Mouse (Mus musculus) hindbrain, embryonic 15.5 days (tissue): ENCODE measurements at regions not wholly inside any gene's neighbourhood (a gene's known extent, or its start where the extent isn't known, plus 50 kb on each side); places are given as distances from the start of the nearest gene placed in this dataset.

Source experiments
- ATAC-seq: fragments of 200-750 bp; cut with Nextera tagmentation; 2 replicates; pipeline ENCODE4 v1.8.0; 2017; ENCODE audit warnings: low read depth, moderate number of reproducible peaks, moderate TSS enrichment; ENCODE audit not compliant: low FRiP score
- H3K27ac ChIP-seq: fragments of 300-500 bp; sonication (generic); replicated peaks from 2 replicates; pipeline ENCODE4 v1.5.1; 2015; ENCODE audit warnings: mild to moderate bottlenecking, inconsistent platforms
- H3K27me3 ChIP-seq: fragments of 300-500 bp; sonication (generic); 2 replicates; pipeline ENCODE4 v1.6.1; 2015; ENCODE audit warnings: control low read depth, inconsistent platforms
- H3K36me3 ChIP-seq: fragments of 300-500 bp; sonication (generic); 2 replicates; pipeline ENCODE4 v1.6.1; 2015; ENCODE audit warnings: control low read depth, inconsistent platforms
- H3K4me1 ChIP-seq: fragments of 300-500 bp; sonication (generic); replicated peaks from 2 replicates; pipeline ENCODE4 v1.6.1; 2015; ENCODE audit warnings: control low read depth, inconsistent platforms
- H3K4me2 ChIP-seq: fragments of 300-500 bp; sonication (generic); 2 replicates; pipeline ENCODE4 v1.6.1; 2015; ENCODE audit warnings: moderate library complexity, mild to moderate bottlenecking, inconsistent platforms
- H3K4me3 ChIP-seq: fragments of 300-500 bp; sonication (generic); 2 replicates; pipeline ENCODE4 v1.5.1; 2015; ENCODE audit warnings: mild to moderate bottlenecking, inconsistent platforms
- H3K9ac ChIP-seq: fragments of 300-500 bp; sonication (generic); 2 replicates; pipeline ENCODE4 v1.6.1; 2015; ENCODE audit warnings: inconsistent platforms
- H3K9me3 ChIP-seq: fragments of 300-500 bp; sonication (generic); 2 replicates; pipeline ENCODE4 v1.6.1; 2016; ENCODE audit warnings: control low read depth, inconsistent platforms
- WGBS: fragments of 180-500 bp; shearing (Covaris S2); methylation state at CpG from one replicate; pipeline ENCODE4 v1.1.7; 2015; 5-methylcytosine and 5-hydroxymethylcytosine counted together

DNA sequence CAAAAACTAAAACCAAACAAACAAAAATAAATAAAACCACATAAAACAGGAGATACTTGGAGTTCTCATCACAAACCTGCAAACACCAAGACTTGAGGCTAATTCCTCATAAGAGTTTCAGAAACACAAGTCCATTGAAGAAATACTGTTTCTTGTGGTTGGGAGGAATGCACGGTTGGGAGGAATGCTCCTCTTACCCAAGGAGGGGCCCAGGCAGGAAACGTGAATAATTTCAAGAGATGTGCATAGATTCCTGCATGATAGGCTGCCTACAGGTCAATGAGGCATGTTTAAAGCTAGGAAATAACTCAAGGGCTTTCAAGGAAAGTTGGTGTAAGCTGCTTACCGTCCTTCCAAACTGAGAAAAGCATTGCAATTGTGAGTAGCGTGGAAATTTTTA, 243.7 kb downstream of the Fam49a start:
- no peak overlapping the region for H3K9ac ChIP-seq
- no peaks in the 10 kb centered on the region for H3K9me3 ChIP-seq
- ATAC-seq, result no peak
- H3K36me3 ChIP-seq, result no peaks in the 10 kb centered on the region
- 88% methylated on average over 4 of the region's 4 CpGs for WGBS
- no peak overlapping the region for H3K4me3 ChIP-seq
- H3K27ac ChIP-seq, result no peak overlapping the region
- H3K27me3 ChIP-seq, result no peaks in the 10 kb centered on the region
- H3K4me1 ChIP-seq, result no peaks in the 10 kb centered on the region
- no peak overlapping the region for H3K4me2 ChIP-seq

- 69% methylated on average over 3 of the region's 3 CpGs for WGBS
- Histone ChIP-seq H3K4me2 (no peak overlapping the region), H3K27ac (no peak overlapping the region), H3K4me3 (no peak overlapping the region), H3K27me3 (no peaks in the 10 kb centered on the region), H3K4me1 (no peaks in the 10 kb centered on the region), H3K36me3 (no peaks in the 10 kb centered on the region), H3K9me3 (no peaks in the 10 kb centered on the region), H3K9ac (no peak overlapping the region)
- ATAC-seq, result no peak
These were observed 238.0 kb downstream of the Fam49a start for GRCm38 (mm10) chr12:12499903-12500302.

DNA sequence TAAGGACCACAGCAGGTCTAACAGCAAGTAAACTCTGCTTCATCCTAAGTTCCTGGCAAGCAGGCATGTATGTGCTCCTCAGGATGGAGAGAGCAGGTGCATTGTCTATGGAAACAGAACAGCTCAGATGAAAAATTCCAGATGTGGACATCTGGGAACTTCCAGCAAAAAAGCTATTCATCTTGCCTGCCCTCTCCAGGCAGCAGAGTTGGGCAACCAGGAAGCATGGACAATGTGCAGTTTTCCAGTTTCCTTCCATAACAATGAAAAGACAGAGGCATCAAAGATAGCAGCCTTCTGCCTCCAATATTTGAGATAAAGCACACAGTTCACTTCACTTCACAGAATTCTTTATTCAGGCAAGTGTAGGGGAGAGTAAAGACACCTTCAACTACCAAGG, 236.7 kb downstream of the Fam49a start:
- Histone ChIP-seq H3K27me3 (no peaks in the 10 kb centered on the region), H3K9ac (no peak overlapping the region), H3K27ac (no peak overlapping the region), H3K9me3 (no peaks in the 10 kb centered on the region), H3K4me2 (no peak overlapping the region), H3K4me3 (no peak overlapping the region), H3K36me3 (no peaks in the 10 kb centered on the region), H3K4me1 (no peaks in the 10 kb centered on the region)
- no peak for ATAC-seq

GRCm38 (mm10) chr12:12497277-12497841, 235.4 kb downstream of the Fam49a start:
- H3K27me3 ChIP-seq, result no peaks in the 10 kb centered on the region
- H3K4me1 ChIP-seq, result no peaks in the 10 kb centered on the region
- H3K4me3 ChIP-seq, result no peak overlapping the region
- H3K4me2 ChIP-seq, result no peak overlapping the region
- no peaks in the 10 kb centered on the region for H3K9me3 ChIP-seq
- no peak overlapping the region for H3K9ac ChIP-seq
- H3K36me3 ChIP-seq, result no peaks in the 10 kb centered on the region
- no peak overlapping the region for H3K27ac ChIP-seq
- 83% methylated on average over 6 of the region's 6 CpGs for WGBS
- no peak for ATAC-seq

DNA sequence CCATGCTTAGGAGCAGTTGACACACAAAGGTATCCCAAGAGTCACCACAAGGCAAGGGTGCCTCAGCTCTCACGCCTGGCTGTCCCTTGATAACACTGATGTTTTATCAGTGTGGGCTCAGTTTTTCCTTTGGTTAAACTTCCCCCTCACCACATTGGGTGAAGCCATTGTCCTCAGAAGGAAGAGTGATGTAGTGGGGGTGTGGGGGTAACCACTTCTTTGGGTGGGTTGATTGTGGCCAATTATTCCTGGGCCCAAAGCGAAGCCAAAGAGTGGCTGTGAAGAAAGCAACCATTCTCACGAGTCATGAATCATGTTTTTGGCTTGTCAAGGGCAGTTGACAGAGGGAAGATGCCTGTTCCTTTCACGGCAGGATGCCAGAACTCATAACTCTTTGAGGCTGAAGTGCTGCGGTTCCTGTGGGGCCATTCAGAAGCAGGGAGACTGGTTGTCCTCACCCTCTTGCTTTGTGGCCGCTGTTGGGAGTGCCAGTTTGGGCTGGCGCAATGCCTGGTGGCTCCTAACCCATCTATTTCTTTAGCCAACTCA, 234.7 kb downstream of the Fam49a start:
- WGBS, result 67% methylated on average over 7 of the region's 7 CpGs
- H3K4me1 ChIP-seq, result no peaks in the 10 kb centered on the region
- ATAC-seq, result peak; percentile 81
- no peaks in the 10 kb centered on the region for H3K36me3 ChIP-seq
- H3K27me3 ChIP-seq, result no peaks in the 10 kb centered on the region
- no peak overlapping the region for H3K4me3 ChIP-seq
- H3K4me2 ChIP-seq, result no peak overlapping the region
- no peaks in the 10 kb centered on the region for H3K9me3 ChIP-seq
- H3K9ac ChIP-seq, result no peak overlapping the region
- no peak overlapping the region for H3K27ac ChIP-seq

DNA sequence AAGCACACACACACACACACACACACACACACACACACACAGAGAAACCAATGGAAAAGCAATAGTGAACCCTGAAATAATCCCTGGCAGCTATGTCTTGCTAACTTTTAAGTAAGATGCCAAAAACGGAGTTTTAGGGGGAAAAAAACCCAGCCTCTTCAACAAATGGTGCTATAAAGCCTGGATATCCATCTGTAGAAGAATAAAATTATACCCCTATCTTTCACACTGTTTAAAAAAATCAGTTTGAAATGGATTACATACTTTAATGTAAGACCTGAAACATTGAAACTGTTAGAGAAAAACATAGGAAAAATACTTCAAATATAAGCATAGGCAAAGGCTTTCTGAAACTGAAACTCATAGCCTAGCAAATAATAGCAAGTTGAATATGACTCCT, 228.2 kb downstream of the Fam49a start:
- no peak overlapping the region for H3K4me3 ChIP-seq
- no peaks in the 10 kb centered on the region for H3K4me1 ChIP-seq
- no peak overlapping the region for H3K27ac ChIP-seq
- WGBS, result 69% methylated on average over 1 of the region's 1 CpGs
- H3K27me3 ChIP-seq, result no peaks in the 10 kb centered on the region
- H3K36me3 ChIP-seq, result no peaks in the 10 kb centered on the region
- H3K9me3 ChIP-seq, result no peaks in the 10 kb centered on the region
- ATAC-seq, result no peak
- no peak overlapping the region for H3K4me2 ChIP-seq
- H3K9ac ChIP-seq, result no peak overlapping the region

GRCm38 (mm10) chr12:12488090-12488489, 226.2 kb downstream of the Fam49a start:
- Histone ChIP-seq H3K9ac (no peak overlapping the region), H3K4me2 (no peak overlapping the region), H3K9me3 (no peaks in the 10 kb centered on the region), H3K36me3 (no peaks in the 10 kb centered on the region), H3K27ac (no peak overlapping the region), H3K4me3 (no peak overlapping the region), H3K27me3 (no peaks in the 10 kb centered on the region), H3K4me1 (no peaks in the 10 kb centered on the region)
- 58% methylated on average over 1 of the region's 1 CpGs for WGBS
- ATAC-seq, result no peak

GRCm38 (mm10) chr12:12486656-12487356, 224.9 kb downstream of the Fam49a start:
- 89% methylated on average over 1 of the region's 1 CpGs for WGBS
- no peak overlapping the region for H3K9ac ChIP-seq
- no peaks in the 10 kb centered on the region for H3K9me3 ChIP-seq
- H3K4me2 ChIP-seq, result no peak overlapping the region
- H3K27ac ChIP-seq, result no peak overlapping the region
- H3K4me3 ChIP-seq, result no peak overlapping the region
- H3K27me3 ChIP-seq, result no peaks in the 10 kb centered on the region
- H3K4me1 ChIP-seq, result no peaks in the 10 kb centered on the region
- no peak for ATAC-seq
- no peaks in the 10 kb centered on the region for H3K36me3 ChIP-seq

DNA sequence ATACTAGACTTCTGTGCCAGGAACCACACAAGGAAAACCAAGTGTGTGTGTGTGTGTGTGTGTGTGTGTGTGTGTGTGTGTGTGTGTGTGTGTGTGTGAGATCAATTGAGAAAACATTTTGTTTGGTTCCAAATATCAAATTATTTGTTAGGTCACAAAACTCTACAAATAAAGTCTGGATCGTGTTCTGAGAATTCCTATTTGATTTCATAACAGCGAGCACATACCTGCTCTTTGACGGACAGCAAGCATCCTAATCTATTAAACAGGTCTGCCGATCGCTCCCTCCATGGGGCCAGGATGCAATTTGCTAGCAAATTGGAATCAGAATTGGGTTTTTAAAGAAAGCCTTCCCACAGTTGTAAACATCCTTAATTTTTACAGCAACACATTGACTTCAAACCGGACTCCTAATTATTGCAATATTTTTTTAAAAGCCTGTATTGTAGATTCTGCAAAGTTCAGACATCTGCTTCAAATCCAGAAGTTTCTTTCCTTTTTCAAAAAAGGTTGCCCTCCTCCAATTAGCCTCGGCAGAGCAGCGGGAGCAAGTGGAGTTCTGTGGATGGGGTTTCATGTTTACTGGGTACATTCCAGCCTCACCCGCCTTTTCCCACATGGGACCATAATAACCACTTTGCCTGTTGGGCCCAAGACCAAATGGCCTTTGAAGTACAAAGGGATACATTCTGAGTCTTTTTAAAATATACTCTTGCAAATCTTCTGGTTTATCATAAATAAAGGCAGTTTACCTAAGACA, 223.2 kb downstream of the Fam49a start:
- 86% methylated on average over 9 of the region's 9 CpGs for WGBS
- no peaks in the 10 kb centered on the region for H3K27me3 ChIP-seq
- no peaks in the 10 kb centered on the region for H3K4me1 ChIP-seq
- H3K4me2 ChIP-seq, result no peak overlapping the region
- no peak overlapping the region for H3K4me3 ChIP-seq
- no peak overlapping the region for H3K27ac ChIP-seq
- no peaks in the 10 kb centered on the region for H3K36me3 ChIP-seq
- no peak for ATAC-seq
- no peaks in the 10 kb centered on the region for H3K9me3 ChIP-seq
- no peak overlapping the region for H3K9ac ChIP-seq

GRCm38 (mm10) chr12:12480451-12480850, 218.5 kb downstream of the Fam49a start:
- Histone ChIP-seq H3K27me3 (no peaks in the 10 kb centered on the region), H3K4me2 (no peak overlapping the region), H3K4me3 (no peak overlapping the region), H3K36me3 (no peaks in the 10 kb centered on the region), H3K27ac (no peak overlapping the region), H3K9ac (no peak overlapping the region), H3K9me3 (no peaks in the 10 kb centered on the region), H3K4me1 (no peaks in the 10 kb centered on the region)
- WGBS, result 94% methylated on average over 2 of the region's 2 CpGs
- ATAC-seq, result no peak

GRCm38 (mm10) chr12:12452086-12452485, 190.1 kb downstream of the Fam49a start:
- WGBS, result 81% methylated on average over 2 of the region's 2 CpGs
- no peak overlapping the region for H3K4me2 ChIP-seq

GRCm38 (mm10) chr12:12446768-12447167, 184.8 kb downstream of the Fam49a start:
- WGBS, result 40% methylated on average over 2 of the region's 2 CpGs
- Histone ChIP-seq H3K4me3 (no peak overlapping the region), H3K4me1 (no peaks in the 10 kb centered on the region), H3K9ac (no peak overlapping the region), H3K27ac (no peak overlapping the region), H3K36me3 (no peaks in the 10 kb centered on the region), H3K27me3 (no peaks in the 10 kb centered on the region), H3K4me2 (no peak overlapping the region), H3K9me3 (no peaks in the 10 kb centered on the region)
- ATAC-seq, result no peak

More at GRCm38 (mm10) chr12:12452086-12452485, 190.1 kb downstream of the Fam49a start:
- Histone ChIP-seq H3K27ac (no peak overlapping the region), H3K36me3 (no peaks in the 10 kb centered on the region), H3K9me3 (no peaks in the 10 kb centered on the region), H3K4me1 (no peaks in the 10 kb centered on the region), H3K4me3 (no peak overlapping the region), H3K9ac (no peak overlapping the region), H3K27me3 (no peaks in the 10 kb centered on the region)
- ATAC-seq, result no peak
